Mouse (Mus musculus): ENCODE measurements around the gene Rpap2. TPM values are rescaled to one million over a fixed set of nuclear protein-coding genes. Genes with fewer than 3 reads are reported as not detected.

The Rpap2 gene
- polyA plus RNA-seq, 1 experiment from 2014 or later = 17.1 TPM

Other genes with a start within 250 kb of the Rpap2 start
- 0.29 and 0.48 TPM in 2 replicates for gene Ephx4, start 194.6 kb upstream of the Rpap2 start, polyA plus RNA-seq (2014; fragmentation: Nextera tagmentation; extraction: Ambion mirVana)
- gene Lpcat2b, start 165.8 kb upstream of the Rpap2 start, polyA plus RNA-seq (2014; fragmentation: Nextera tagmentation; extraction: Ambion mirVana) = not detected in 2 replicates
- gene Btbd8, start 159.4 kb upstream of the Rpap2 start, polyA plus RNA-seq (2014; fragmentation: Nextera tagmentation; extraction: Ambion mirVana) = 2.5 and 2.6 TPM in 2 replicates
- 0.27 and 0.44 TPM in 2 replicates for gene Gm42669, start 89.8 kb upstream of the Rpap2 start, polyA plus RNA-seq (2014; fragmentation: Nextera tagmentation; extraction: Ambion mirVana)
- 0.05 and 0.12 TPM in 2 replicates for gene 1700028K03Rik, start 62.7 kb upstream of the Rpap2 start, polyA plus RNA-seq (2014; fragmentation: Nextera tagmentation; extraction: Ambion mirVana)
- 20.6 and 22.7 TPM in 2 replicates for gene Glmn, start 515 bp downstream of the Rpap2 start, polyA plus RNA-seq (2014; fragmentation: Nextera tagmentation; extraction: Ambion mirVana)
- gene Gfi1, start 128.7 kb downstream of the Rpap2 start, polyA plus RNA-seq (2014; fragmentation: Nextera tagmentation; extraction: Ambion mirVana) = 0.22 and 0.30 TPM in 2 replicates
- gene Ube2d2b, start 232.7 kb downstream of the Rpap2 start, polyA plus RNA-seq (2014; fragmentation: Nextera tagmentation; extraction: Ambion mirVana) = 0.14 and 0.22 TPM in 2 replicates

Measured in liver, embryonic 11.5 days (tissue).